Mouse (Mus musculus) urinary bladder, postnatal 25 days (tissue): ENCODE data around the gene Map4k1.

Source experiments
- DNase-seq: peaks from one replicate; pipeline ENCODE4 v3.0.0; 2022; ENCODE audit warnings: low spot score

Gene Map4k1

DNA sequence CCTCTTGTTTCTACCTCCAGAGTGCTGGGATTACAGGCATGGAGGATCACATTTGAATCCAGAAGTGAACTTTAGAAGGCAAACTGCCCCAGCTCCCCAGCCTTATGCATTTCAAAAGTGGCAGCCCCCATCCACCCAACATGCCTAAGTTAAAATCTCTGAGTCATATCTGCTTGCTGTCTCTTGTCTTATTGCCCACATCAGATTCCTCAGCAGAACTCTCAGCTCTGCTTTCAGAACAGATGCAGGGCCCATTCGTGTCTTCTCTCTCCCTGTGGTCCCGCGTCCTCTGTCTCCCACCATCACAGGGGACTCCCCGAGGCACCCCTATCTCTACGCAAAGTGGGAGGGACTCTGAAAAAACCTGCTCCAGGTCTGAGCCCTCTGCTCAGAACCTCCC, 44.3 kb downstream of the Map4k1 start:
- DNase-seq, result no peak

- DNase-seq, result no peak
These were observed 45.0 kb downstream of the Map4k1 start for GRCm38 (mm10) chr7:29026811-29027210.

DNA sequence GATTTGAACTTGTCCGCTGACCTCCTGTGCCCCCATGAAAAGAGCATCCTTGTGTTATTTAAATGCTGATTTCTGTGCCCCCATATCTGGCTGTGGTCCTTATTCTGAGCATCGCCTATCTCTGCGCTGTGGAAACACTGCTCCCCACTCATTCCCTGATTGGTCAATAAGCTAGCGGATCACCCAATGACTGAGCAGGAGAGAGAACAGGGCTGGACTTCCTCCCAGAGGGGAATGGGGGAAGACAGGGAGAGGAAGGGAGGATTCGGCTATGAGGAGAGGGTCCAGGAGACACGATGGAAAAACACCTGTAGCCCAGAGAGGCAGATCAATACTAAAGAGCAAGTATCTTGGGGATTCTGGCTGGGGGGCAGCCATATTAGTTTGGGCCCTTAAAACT, 46.9 kb downstream of the Map4k1 start:
- DNase-seq, result no peak

DNA sequence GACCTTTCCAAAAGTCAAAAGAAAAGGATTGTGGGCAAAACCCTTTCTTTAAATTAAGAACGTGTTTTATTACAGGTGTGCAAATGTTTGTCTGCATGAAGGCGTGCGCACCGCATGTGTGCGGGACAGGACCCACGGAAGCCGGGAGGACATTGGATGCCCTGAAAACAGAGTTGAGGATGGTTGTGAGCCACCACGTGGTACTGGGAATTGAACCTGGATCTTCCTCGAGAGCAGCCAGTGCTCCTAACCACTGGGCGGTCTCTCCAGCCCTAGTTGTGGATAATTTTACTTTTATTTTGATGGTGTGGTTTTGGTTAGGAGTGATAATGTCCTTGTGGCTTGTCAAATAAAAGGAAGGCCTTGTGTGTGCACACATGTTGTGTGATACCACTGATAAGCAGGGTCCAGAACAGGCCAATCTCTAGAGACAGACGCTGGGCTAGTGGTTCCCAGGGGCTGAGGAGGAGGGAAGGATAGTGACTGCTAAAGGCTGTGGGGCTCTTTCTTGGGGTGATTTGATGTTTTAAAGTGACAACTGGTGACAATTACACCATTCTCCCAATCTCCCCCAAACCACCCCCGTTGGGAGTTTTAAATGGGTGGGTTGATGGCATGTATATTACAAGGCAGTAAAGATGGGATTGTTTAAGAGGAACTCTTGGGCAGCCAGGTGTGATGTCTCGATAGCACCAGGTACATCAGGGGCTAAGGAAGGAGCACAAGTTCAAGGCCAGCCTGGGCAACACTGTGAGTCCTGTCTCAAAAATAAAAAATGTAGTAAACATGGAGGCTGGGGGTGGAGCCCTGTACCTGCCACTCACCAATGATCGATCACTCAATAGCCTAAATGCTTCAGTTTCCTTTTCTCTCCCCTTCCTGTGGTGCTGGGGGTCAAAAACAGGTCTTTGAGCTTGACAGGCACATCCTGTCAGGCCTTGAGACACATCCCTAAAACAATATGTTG, 48.1 kb downstream of the Map4k1 start:
- DNase-seq, result no peak

DNA sequence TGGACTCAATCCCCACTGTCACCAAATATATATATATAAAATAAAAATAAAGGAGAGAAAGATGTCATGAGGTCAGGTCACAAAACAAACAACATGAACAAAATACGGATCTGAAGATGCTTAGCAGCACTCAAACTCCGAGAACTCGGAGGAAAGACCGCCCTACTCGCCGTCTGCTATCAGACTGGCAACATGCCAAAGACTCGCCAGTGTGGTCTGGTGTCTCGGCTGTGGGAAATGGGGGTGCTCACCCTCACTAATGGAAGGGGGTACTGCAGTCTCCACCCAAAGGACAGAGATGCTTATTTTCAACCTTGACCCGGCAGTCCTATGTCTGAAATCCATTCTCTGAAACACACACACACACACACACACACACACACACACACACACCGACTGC, 49.8 kb downstream of the Map4k1 start:
- DNase-seq, result no peak

GRCm38 (mm10) chr7:29032685-29033084, 50.8 kb downstream of the Map4k1 start:
- DNase-seq, result no peak

GRCm38 (mm10) chr7:29037261-29037660, 55.4 kb downstream of the Map4k1 start:
- DNase-seq, result no peak

- DNase-seq, result peak; percentile 81
These were observed 57.7 kb downstream of the Map4k1 start for GRCm38 (mm10) chr7:29039604-29039984.

GRCm38 (mm10) chr7:29039985-29040661, 58.3 kb downstream of the Map4k1 start:
- no peak for DNase-seq

DNA sequence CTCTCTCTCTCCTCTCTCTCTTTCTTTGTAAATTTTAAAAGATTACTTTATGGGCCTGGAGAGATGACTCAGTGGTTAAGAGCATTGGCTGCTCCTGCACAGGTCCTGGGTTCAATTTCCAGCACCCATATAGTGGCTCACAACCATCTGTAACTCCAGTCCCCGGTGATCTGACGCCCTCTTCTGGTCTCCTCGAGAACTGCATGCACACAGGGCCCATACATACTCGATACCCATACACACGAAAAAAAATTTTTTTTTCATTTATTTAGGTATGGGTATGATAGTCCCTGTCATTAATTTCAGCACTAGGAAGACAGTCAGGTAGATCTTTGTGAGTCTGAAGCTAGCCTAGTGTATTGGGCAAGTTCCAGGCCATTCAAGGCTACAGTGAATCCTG, 59.3 kb downstream of the Map4k1 start:
- no peak for DNase-seq

DNA sequence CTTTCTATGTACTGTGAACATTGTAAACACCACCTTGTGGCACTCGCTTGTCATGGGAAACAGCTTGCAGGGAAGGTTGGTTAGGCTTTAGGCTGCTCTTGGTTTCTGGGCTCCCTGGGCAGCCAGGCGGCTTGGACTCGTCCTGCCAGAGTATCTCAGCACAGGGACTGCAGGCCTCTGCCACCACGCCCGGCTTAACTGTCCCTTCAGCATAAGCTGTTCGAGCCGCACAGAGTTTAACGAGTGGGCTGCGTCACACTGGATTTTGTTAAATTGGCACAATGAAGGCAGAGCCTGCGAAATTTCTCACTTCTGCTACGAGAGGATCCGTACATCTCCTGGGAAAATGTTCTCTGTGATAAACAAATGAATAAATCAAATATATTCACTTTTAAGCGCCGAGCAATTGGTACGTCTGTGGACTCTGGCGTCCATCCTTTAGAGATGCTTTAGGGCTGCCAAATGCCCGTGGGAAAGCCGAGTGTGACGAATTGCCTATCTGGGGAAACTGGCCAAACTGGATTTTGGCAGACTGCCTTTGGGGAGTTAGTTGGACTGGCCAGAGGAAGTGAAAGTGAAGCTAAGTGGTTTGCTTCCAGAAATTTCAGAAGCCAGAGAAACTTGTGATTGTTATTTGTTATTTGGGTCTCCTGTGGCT, 61.3 kb downstream of the Map4k1 start:
- DNase-seq, result peak; percentile 61

DNA sequence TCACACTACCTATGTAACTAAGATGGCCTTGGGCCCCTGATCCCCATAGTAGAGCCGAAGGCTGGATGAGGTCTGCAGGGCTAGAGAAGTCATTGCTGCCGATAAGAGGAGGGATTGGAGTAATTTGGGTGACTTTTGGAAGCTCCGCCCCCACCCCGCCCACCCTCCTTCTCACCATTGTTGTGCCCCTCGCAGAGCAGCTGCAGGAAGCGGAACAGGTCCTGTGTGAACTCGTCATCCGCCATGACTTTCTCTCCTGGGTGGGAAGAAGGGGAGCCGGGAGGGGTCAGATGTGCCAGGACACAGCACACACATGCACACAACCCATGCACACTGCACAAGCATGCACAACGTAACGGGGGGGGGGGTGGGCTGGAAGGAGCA, 61.8 kb downstream of the Map4k1 start:
- DNase-seq, result no peak

- no peak for DNase-seq
These were observed 62.5 kb downstream of the Map4k1 start for GRCm38 (mm10) chr7:29044302-29044701.

GRCm38 (mm10) chr7:29046533-29046932, 64.7 kb downstream of the Map4k1 start:
- DNase-seq, result no peak

DNA sequence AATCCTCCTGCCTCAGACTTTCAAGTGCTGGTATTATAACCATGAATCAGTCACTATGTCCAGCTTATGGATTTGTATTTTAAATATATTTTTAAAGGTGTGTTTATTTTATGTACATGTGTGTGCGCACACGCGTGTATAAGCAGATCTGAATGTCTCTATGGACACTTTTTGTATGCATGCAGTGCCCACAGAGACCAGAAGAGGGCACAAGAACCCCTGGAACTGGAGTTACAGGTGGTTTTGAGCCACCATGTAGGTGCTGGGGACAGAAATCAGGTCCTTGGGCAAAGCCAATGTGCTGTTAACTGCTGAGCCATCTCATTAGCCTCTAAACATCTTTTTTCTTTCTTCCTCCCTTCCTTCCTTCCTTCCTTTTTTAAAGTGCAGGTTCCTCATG, 66.2 kb downstream of the Map4k1 start:
- no peak for DNase-seq

GRCm38 (mm10) chr7:29048615-29049014, 66.8 kb downstream of the Map4k1 start:
- DNase-seq, result no peak

GRCm38 (mm10) chr7:29050797-29051196, 68.9 kb downstream of the Map4k1 start:
- no peak for DNase-seq

- no peak for DNase-seq
These were observed 71.0 kb downstream of the Map4k1 start for GRCm38 (mm10) chr7:29052821-29053220.
